Mouse (Mus musculus) C2C12 (cell line): ENCODE data around the gene Fbxo39.

Experiments
- CEBPB ChIP-seq: IDR thresholded peaks from one replicate; pipeline ENCODE4 v1.6.1; 2011; ENCODE audit warnings: low read depth, mild to moderate bottlenecking, control low read depth, moderate library complexity
- CTCF ChIP-seq: IDR thresholded peaks from one replicate; pipeline ENCODE4 v1.5.1; 2011; ENCODE audit not compliant: control insufficient read depth, insufficient read depth, insufficient read length
- MAX ChIP-seq: IDR thresholded peaks from one replicate; pipeline ENCODE4 v1.6.1; 2011; ENCODE audit warnings: mild to moderate bottlenecking, control low read depth
- MYOD1 ChIP-seq: IDR thresholded peaks from one replicate; pipeline ENCODE4 v1.6.1; 2011; ENCODE audit warnings: low read depth; ENCODE audit not compliant: control insufficient read depth, insufficient read length
- MYOG ChIP-seq: IDR thresholded peaks from one replicate; pipeline ENCODE4 v1.6.1; 2011; ENCODE audit not compliant: control insufficient read depth, insufficient read length; ENCODE audit errors: extremely low read depth
- USF1 ChIP-seq: IDR thresholded peaks from one replicate; pipeline ENCODE4 v1.6.1; 2011; ENCODE audit warnings: low read depth, mild to moderate bottlenecking, control low read depth, moderate library complexity

DNA sequence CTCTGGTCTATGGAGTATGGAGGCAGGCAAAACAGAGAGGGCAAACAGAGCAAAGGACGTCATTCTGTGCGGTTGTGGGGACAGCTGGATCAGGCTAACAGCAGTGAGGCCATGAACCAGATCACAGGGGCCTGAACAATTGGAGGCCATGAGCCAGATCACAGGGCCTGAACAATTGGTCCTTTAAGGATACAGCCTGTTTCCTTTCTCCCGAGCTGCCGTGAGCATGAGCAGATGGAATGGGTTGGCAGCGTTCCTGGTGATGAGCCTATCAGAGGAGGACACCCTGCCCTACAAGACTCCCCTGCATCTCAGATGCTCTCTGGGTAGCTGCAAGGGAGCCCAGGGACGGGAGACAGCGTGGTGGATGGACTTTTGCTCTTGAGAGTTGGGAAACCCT, 12.0 kb upstream of the Fbxo39 start:
- TF ChIP-seq USF1 (no peak), CTCF (no peak), MYOG (no peak), MAX (no peak), MYOD1 (no peak), CEBPB (no peak)
